Mouse (Mus musculus) gastrocnemius, postnatal 10 days (tissue): Measurements from ENCODE around the gene Rnase9. TPM values are rescaled to one million over a fixed set of nuclear protein-coding genes. Genes with fewer than 3 reads are reported as not detected.
"Not testable (repeated sequence)": the region's sequence is repeated elsewhere in the genome, so short reads cannot be mapped to it uniquely, and the experiment has no call there.

Experiments
- DNase-seq: peaks from one replicate; pipeline ENCODE4 v3.0.0; 2021; ENCODE audit warnings: mixed read lengths
- total RNA-seq, 2 experiments: library from RNA; stranded (reverse); gene quantifications; 2 replicates each; pipeline ENCODE4 v1.2.3; 2021

Rnase9 gene
- total RNA-seq, 2 experiments from 2014 or later, result not detected

- no peak for DNase-seq
These were observed 8.4 kb upstream of the Rnase9 start, which contains the start of gene Rnase11 for GRCm38 (mm10) chr14:51050063-51050462. Rnase11 (minus strand) TSS chr14:51050163.

GRCm38 (mm10) chr14:51047846-51048245 lies 6.2 kb upstream of the Rnase9 start:
- DNase-seq, result no peak

- DNase-seq, result no peak
These were observed 5.5 kb downstream of the Rnase9 start for GRCm38 (mm10) chr14:51036214-51036613.

GRCm38 (mm10) chr14:51035206-51035605 lies 6.5 kb downstream of the Rnase9 start:
- no peak for DNase-seq

GRCm38 (mm10) chr14:51027387-51028155 lies 14.1 kb downstream of the Rnase9 start:
- DNase-seq, result no peak

- peak; percentile 40 for DNase-seq
These were observed 15.1 kb downstream of the Rnase9 start for GRCm38 (mm10) chr14:51026391-51027133.

- DNase-seq, result no peak
These were observed 16.8 kb downstream of the Rnase9 start for GRCm38 (mm10) chr14:51024820-51025219.

- DNase-seq, result no peak
These were observed 18.2 kb downstream of the Rnase9 start for GRCm38 (mm10) chr14:51023457-51023856.

GRCm38 (mm10) chr14:51017256-51017655 lies 24.4 kb downstream of the Rnase9 start:
- peak; percentile 22 for DNase-seq

GRCm38 (mm10) chr14:51015780-51016179 lies 25.9 kb downstream of the Rnase9 start:
- DNase-seq, result no peak

- not testable (repeated sequence) for DNase-seq
These were observed 26.9 kb downstream of the Rnase9 start for GRCm38 (mm10) chr14:51014724-51015123.

GRCm38 (mm10) chr14:51009572-51009971 lies 32.1 kb downstream of the Rnase9 start:
- no peak for DNase-seq

GRCm38 (mm10) chr14:51008781-51009180 lies 32.9 kb downstream of the Rnase9 start:
- DNase-seq, result no peak

- peak; percentile 40 for DNase-seq
These were observed 33.6 kb downstream of the Rnase9 start for GRCm38 (mm10) chr14:51007914-51008713.

- no peak for DNase-seq
These were observed 34.4 kb downstream of the Rnase9 start, which contains the start of gene Rnase10 for GRCm38 (mm10) chr14:51007152-51007801. Rnase10 (plus strand) TSS chr14:51007751.

- no peak for DNase-seq
These were observed 43.5 kb downstream of the Rnase9 start for GRCm38 (mm10) chr14:50997999-50998666.

GRCm38 (mm10) chr14:50997088-50997487 lies 44.6 kb downstream of the Rnase9 start:
- no peak for DNase-seq

GRCm38 (mm10) chr14:50991037-50991436 lies 50.6 kb downstream of the Rnase9 start:
- no peak for DNase-seq
